Mouse (Mus musculus) neural tube, embryonic 13.5 days (tissue): ENCODE data around the gene Hsd17b1. TPM values are rescaled to one million over a fixed set of nuclear protein-coding genes. Genes with fewer than 3 reads are reported as not detected.
"Not testable (repeated sequence)": the region's sequence is repeated elsewhere in the genome, so short reads cannot be mapped to it uniquely, and the experiment has no call there.

ENCODE experiments used
- ATAC-seq: fragments of 200-750 bp; cut with Nextera tagmentation; 2 replicates; pipeline ENCODE4 v1.8.0; 2017; ENCODE audit warnings: low read depth, mild to moderate bottlenecking, moderate TSS enrichment, moderate library complexity
- H3K27ac ChIP-seq: fragments of 300-500 bp; sonication (generic); replicated peaks from 2 replicates; pipeline ENCODE4 v1.5.1; 2015; ENCODE audit warnings: moderate library complexity, mild to moderate bottlenecking, inconsistent platforms
- H3K27me3 ChIP-seq: fragments of 300-500 bp; sonication (generic); 2 replicates; pipeline ENCODE4 v1.6.1; 2015; ENCODE audit warnings: mild to moderate bottlenecking, inconsistent platforms
- H3K36me3 ChIP-seq: fragments of 300-500 bp; sonication (generic); 2 replicates; pipeline ENCODE4 v1.6.1; 2015; ENCODE audit warnings: mild to moderate bottlenecking, inconsistent platforms
- H3K4me1 ChIP-seq: fragments of 300-500 bp; sonication (generic); replicated peaks from 2 replicates; pipeline ENCODE4 v1.6.1; 2015; ENCODE audit warnings: inconsistent platforms
- H3K4me2 ChIP-seq: fragments of 300-500 bp; sonication (generic); 2 replicates; pipeline ENCODE4 v1.6.1; 2015; ENCODE audit warnings: inconsistent platforms, mild to moderate bottlenecking, moderate library complexity
- H3K4me3 ChIP-seq: fragments of 300-500 bp; sonication (generic); 2 replicates; pipeline ENCODE4 v1.5.1; 2015; ENCODE audit warnings: mild to moderate bottlenecking, inconsistent platforms
- H3K9ac ChIP-seq: fragments of 300-500 bp; sonication (generic); 2 replicates; pipeline ENCODE4 v1.6.1; 2015; ENCODE audit warnings: moderate library complexity, mild to moderate bottlenecking, inconsistent platforms
- H3K9me3 ChIP-seq: fragments of 300-500 bp; sonication (generic); 2 replicates; pipeline ENCODE4 v1.6.1; 2016; ENCODE audit warnings: inconsistent platforms
- WGBS: fragments of 180-500 bp; shearing (Covaris S2); methylation state at CpG from one replicate; pipeline ENCODE4 v1.1.7; 2015; 5-methylcytosine and 5-hydroxymethylcytosine counted together
- microRNA-seq: library from miRNA; unstranded; fragments of <30 nt; microRNA quantifications from one replicate; pipeline ENCODE4, GENCODE M21; 2016
- polyA plus RNA-seq: library from polyadenylated mRNA; unstranded; fragments of >200 nt; fragmentation: Nextera tagmentation; extraction: Ambion mirVana; gene quantifications from 2 replicates; pipeline ENCODE4 v1.2.1, GENCODE M21; 2015

Gene Hsd17b1
- polyA plus RNA-seq, 1 experiment from 2014 or later, result 0.47 TPM

- Histone ChIP-seq H3K9ac (peak within 1 kb of the TSS; percentile 96), H3K4me2 (peak within 1 kb of the TSS; percentile 93), H3K36me3 (peaks cover 28% of the 10 kb centered on the region), H3K27me3 (no peaks in the 10 kb centered on the region), H3K4me1 (peaks cover 58% of the 10 kb centered on the region), H3K4me3 (peak within 1 kb of the TSS; percentile 81), H3K27ac (peak within 1 kb of the TSS; percentile 89), H3K9me3 (no peaks in the 10 kb centered on the region)
- peak; percentile 98 for ATAC-seq
- under 1% methylated on average over 61 of the region's 61 CpGs for WGBS
Measured at GRCm38 (mm10) chr11:101119761-101120544, 41.7 kb downstream of the Hsd17b1 start, which contains the start of the genes Retreg3 and Tubg1. Gene Retreg3 (minus strand): TSS chr11:101119893. Gene Tubg1 (plus strand): TSS chr11:101119938.

DNA sequence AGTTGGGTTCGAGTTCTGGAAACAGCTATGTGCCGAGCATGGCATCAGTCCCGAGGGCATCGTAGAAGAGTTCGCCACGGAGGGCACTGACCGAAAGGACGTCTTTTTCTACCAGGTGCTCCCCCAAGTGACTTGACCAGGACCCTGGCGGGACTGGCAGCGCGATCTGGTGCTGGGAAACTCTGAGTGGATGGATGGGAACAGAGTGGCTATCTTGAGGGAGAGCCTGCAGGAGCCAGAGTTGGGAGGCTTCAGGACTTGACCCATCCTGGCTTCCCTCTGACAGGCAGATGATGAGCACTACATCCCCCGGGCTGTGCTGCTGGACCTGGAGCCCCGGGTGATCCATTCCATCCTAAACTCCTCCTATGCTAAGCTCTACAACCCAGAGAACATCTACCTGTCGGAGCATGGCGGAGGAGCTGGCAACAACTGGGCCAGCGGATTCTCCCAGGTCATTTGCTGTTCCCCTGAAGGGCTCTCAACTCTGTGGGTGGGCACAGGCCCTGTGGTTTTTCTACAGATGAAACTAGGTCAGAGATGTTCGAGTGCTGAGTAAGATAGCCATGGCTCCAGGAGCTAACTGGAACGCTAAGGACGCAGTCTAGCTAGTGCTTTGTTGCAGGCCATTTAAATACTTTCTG lies 42.5 kb downstream of the Hsd17b1 start:
- Histone ChIP-seq H3K27me3 (no peaks in the 10 kb centered on the region), H3K9ac (peak overlapping the region; percentile 83), H3K36me3 (peaks cover 35% of the 10 kb centered on the region), H3K4me3 (peak overlapping the region; percentile 81), H3K4me2 (peak overlapping the region; percentile 79), H3K4me1 (peaks cover 51% of the 10 kb centered on the region), H3K9me3 (no peaks in the 10 kb centered on the region), H3K27ac (peak overlapping the region; percentile 89)
- ATAC-seq, result no peak; the same call in 1 of the 2 replicates
- WGBS, result 25% methylated on average over 19 of the region's 19 CpGs

DNA sequence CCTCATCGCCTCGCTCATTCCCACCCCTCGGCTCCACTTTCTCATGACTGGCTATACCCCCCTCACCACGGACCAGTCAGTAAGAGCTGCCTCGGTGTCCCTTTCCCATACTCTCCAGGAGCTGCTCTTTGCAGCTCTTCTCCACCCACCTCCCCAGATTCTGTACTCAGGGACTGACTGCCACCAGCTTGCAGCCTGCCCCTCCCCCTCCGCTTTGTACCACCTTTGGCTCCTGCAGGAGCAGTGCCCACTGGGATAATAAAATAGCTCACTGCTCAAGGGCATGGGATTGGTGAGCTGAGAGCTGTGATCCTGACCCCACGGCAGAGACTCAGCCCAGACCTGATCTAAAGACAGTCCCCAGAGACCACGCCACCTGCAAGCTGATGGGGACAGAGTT lies 46.3 kb downstream of the Hsd17b1 start:
- not testable (repeated sequence) for ATAC-seq, H3K4me3 ChIP-seq, H3K27me3 ChIP-seq, H3K9ac ChIP-seq, H3K27ac ChIP-seq, H3K4me2 ChIP-seq, H3K9me3 ChIP-seq
- WGBS, result 93% methylated on average over 8 of the region's 8 CpGs
- Histone ChIP-seq H3K4me1 (peaks cover 16% of the 10 kb centered on the region), H3K36me3 (peaks cover 47% of the 10 kb centered on the region)

DNA sequence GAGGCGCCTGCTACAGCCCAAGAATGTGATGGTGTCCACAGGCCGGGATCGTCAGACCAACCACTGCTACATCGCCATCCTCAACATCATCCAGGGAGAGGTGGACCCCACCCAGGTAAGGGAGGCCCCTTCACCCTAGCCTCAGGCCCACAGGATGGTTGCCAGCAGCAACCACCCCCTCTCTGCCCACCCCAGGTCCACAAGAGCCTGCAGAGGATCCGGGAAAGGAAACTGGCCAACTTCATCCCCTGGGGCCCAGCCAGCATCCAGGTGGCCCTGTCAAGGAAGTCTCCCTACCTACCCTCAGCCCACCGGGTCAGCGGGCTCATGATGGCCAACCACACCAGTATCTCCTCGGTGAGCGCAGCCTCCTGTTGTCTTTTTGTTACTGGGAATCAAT lies 46.8 kb downstream of the Hsd17b1 start:
- not testable (repeated sequence) for H3K9ac ChIP-seq, H3K27ac ChIP-seq, H3K27me3 ChIP-seq, H3K4me2 ChIP-seq, H3K4me3 ChIP-seq, ATAC-seq, H3K9me3 ChIP-seq
- peaks cover 16% of the 10 kb centered on the region for H3K4me1 ChIP-seq
- H3K36me3 ChIP-seq, result peaks cover 47% of the 10 kb centered on the region
- 95% methylated on average over 9 of the region's 9 CpGs for WGBS

- no peaks in the 10 kb centered on the region for H3K9me3 ChIP-seq
- 91% methylated on average over 1 of the region's 1 CpGs for WGBS
- H3K9ac ChIP-seq, result no peak overlapping the region
- peaks cover 47% of the 10 kb centered on the region for H3K36me3 ChIP-seq
- no peak overlapping the region for H3K27ac ChIP-seq
- no peaks in the 10 kb centered on the region for H3K27me3 ChIP-seq
- ATAC-seq, result no peak
- no peak overlapping the region for H3K4me2 ChIP-seq
- H3K4me3 ChIP-seq, result no peak overlapping the region
- H3K4me1 ChIP-seq, result no peaks in the 10 kb centered on the region
Measured at GRCm38 (mm10) chr11:101127075-101127474, 48.9 kb downstream of the Hsd17b1 start.

GRCm38 (mm10) chr11:101128996-101129577 lies 50.9 kb downstream of the Hsd17b1 start:
- H3K27me3 ChIP-seq, result no peaks in the 10 kb centered on the region
- H3K9ac ChIP-seq, result no peak overlapping the region
- peaks cover 27% of the 10 kb centered on the region for H3K36me3 ChIP-seq
- 81% methylated on average over 11 of the region's 11 CpGs for WGBS
- no peaks in the 10 kb centered on the region for H3K9me3 ChIP-seq
- no peak for ATAC-seq
- no peak overlapping the region for H3K4me2 ChIP-seq
- H3K27ac ChIP-seq, result no peak overlapping the region
- no peak overlapping the region for H3K4me3 ChIP-seq
- H3K4me1 ChIP-seq, result no peaks in the 10 kb centered on the region

Small RNAs within 50 kb of the gene (microRNA-seq; reads per million reads assigned to microRNA genes)
- 3.0 reads per million, percentile 13 among the genes with 10 or more reads in this experiment for gene Mir6928

Other genes with a start within 250 kb of the Hsd17b1 start
- gene Stat5b, start 227.7 kb upstream of the Hsd17b1 start, polyA plus RNA-seq, result 17.2 TPM in 2 replicates
- 1.6 and 1.9 TPM in 2 replicates for gene Stat5a, start 219.1 kb upstream of the Hsd17b1 start, polyA plus RNA-seq
- gene Stat3, start 138.9 kb upstream of the Hsd17b1 start, polyA plus RNA-seq, result 72.3 and 82.3 TPM in 2 replicates
- 46.7 and 49.3 TPM in 2 replicates for gene Cavin1, start 107.5 kb upstream of the Hsd17b1 start, polyA plus RNA-seq
- 111 and 121 TPM in 2 replicates for gene Atp6v0a1, start 69.0 kb upstream of the Hsd17b1 start, polyA plus RNA-seq
- 9.0 and 9.4 TPM in 2 replicates for gene Naglu, start 8.4 kb upstream of the Hsd17b1 start, polyA plus RNA-seq
- gene Coasy, start 4.2 kb downstream of the Hsd17b1 start, polyA plus RNA-seq, result 39.9 and 45.5 TPM in 2 replicates
- gene Mlx, start 8.9 kb downstream of the Hsd17b1 start, polyA plus RNA-seq, result 87.3 and 96.9 TPM in 2 replicates
- 20.5 and 23.7 TPM in 2 replicates for gene Psmc3ip, start 17.0 kb downstream of the Hsd17b1 start, polyA plus RNA-seq
- gene Retreg3, start 41.5 kb downstream of the Hsd17b1 start, polyA plus RNA-seq, result 25.8 and 26.1 TPM in 2 replicates
- 77.7 and 78.9 TPM in 2 replicates for gene Tubg1, start 41.5 kb downstream of the Hsd17b1 start, polyA plus RNA-seq
- 35.5 and 38.9 TPM in 2 replicates for gene Tubg2, start 77.5 kb downstream of the Hsd17b1 start, polyA plus RNA-seq
- 4.6 and 5.1 TPM in 2 replicates for gene Cntnap1, start 92.1 kb downstream of the Hsd17b1 start, polyA plus RNA-seq
- gene Plekhh3, start 92.9 kb downstream of the Hsd17b1 start, polyA plus RNA-seq, result 10.3 and 13.0 TPM in 2 replicates
- 0.40 and 0.91 TPM in 2 replicates for gene Ccr10, start 97.0 kb downstream of the Hsd17b1 start, polyA plus RNA-seq
- gene Ezh1, start 148.1 kb downstream of the Hsd17b1 start, polyA plus RNA-seq, result 15.4 and 17.9 TPM in 2 replicates
- gene Ramp2, start 167.6 kb downstream of the Hsd17b1 start, polyA plus RNA-seq, result 97.6 and 108 TPM in 2 replicates
- 114 and 117 TPM in 2 replicates for gene Vps25, start 175.3 kb downstream of the Hsd17b1 start, polyA plus RNA-seq
- 5.5 and 6.8 TPM in 2 replicates for gene Wnk4, start 182.2 kb downstream of the Hsd17b1 start, polyA plus RNA-seq
- 0.89 and 1.0 TPM in 2 replicates for gene Cntd1, start 200.6 kb downstream of the Hsd17b1 start, polyA plus RNA-seq
- 211 and 238 TPM in 2 replicates for gene Coa3, start 200.7 kb downstream of the Hsd17b1 start, polyA plus RNA-seq
- 173 and 178 TPM in 2 replicates for gene Becn1, start 223.9 kb downstream of the Hsd17b1 start, polyA plus RNA-seq
- 126 and 133 TPM in 2 replicates for gene Psme3, start 237.8 kb downstream of the Hsd17b1 start, polyA plus RNA-seq
- 2.0 and 2.1 TPM in 2 replicates for gene Aoc2, start 246.7 kb downstream of the Hsd17b1 start, polyA plus RNA-seq